Mouse (Mus musculus) intestine, embryonic 15.5 days (tissue): Measurements from ENCODE around the gene 1600014C23Rik. TPM values are rescaled to one million over a fixed set of nuclear protein-coding genes. Genes with fewer than 3 reads are reported as not detected.

Experiments used
- ATAC-seq: fragments of 200-750 bp; cut with Nextera tagmentation; 2 replicates; pipeline ENCODE4 v1.8.0; 2017; ENCODE audit warnings: moderate TSS enrichment, moderate library complexity
- H3K27ac ChIP-seq: fragments of 300-500 bp; sonication (generic); 2 replicates; pipeline ENCODE4 v1.5.1; 2015; ENCODE audit warnings: mild to moderate bottlenecking, inconsistent platforms
- H3K27me3 ChIP-seq: fragments of 300-500 bp; sonication (generic); replicated peaks from 2 replicates; pipeline ENCODE4 v1.6.1; 2015; ENCODE audit warnings: inconsistent platforms
- H3K36me3 ChIP-seq: fragments of 300-500 bp; sonication (generic); 2 replicates; pipeline ENCODE4 v1.6.1; 2015; ENCODE audit warnings: inconsistent platforms
- H3K4me1 ChIP-seq: fragments of 300-500 bp; sonication (generic); replicated peaks from 2 replicates; pipeline ENCODE4 v1.6.1; 2015; ENCODE audit warnings: inconsistent platforms
- H3K4me2 ChIP-seq: fragments of 300-500 bp; sonication (generic); replicated peaks from 2 replicates; pipeline ENCODE4 v1.6.1; 2015; ENCODE audit warnings: mild to moderate bottlenecking, inconsistent platforms
- H3K4me3 ChIP-seq: fragments of 300-500 bp; sonication (generic); replicated peaks from 2 replicates; pipeline ENCODE4 v1.5.1; 2015; ENCODE audit warnings: inconsistent platforms
- H3K9ac ChIP-seq: fragments of 300-500 bp; sonication (generic); 2 replicates; pipeline ENCODE4 v1.6.1; 2015; ENCODE audit warnings: inconsistent platforms
- H3K9me3 ChIP-seq: fragments of 300-500 bp; sonication (generic); 2 replicates; pipeline ENCODE4 v1.6.1; 2016; ENCODE audit warnings: inconsistent platforms
- WGBS: fragments of 180-500 bp; shearing (Covaris S2); methylation state at CpG from one replicate; pipeline ENCODE4 v1.1.7; 2015; 5-methylcytosine and 5-hydroxymethylcytosine counted together
- polyA plus RNA-seq: library from polyadenylated mRNA; unstranded; fragments of >200 nt; fragmentation: Nextera tagmentation; extraction: Ambion mirVana; gene quantifications from 2 replicates; pipeline ENCODE4 v1.2.1, GENCODE M21; 2015

1600014C23Rik gene
- polyA plus RNA-seq, 1 experiment from 2014 or later = 0.52 TPM

GRCm38 (mm10) chr17:45695227-45696120, 38.2 kb downstream of the 1600014C23Rik start:
- no peak overlapping the region for H3K27ac ChIP-seq
- H3K4me3 ChIP-seq = no peak overlapping the region
- 66% methylated on average over 23 of the region's 23 CpGs for WGBS
- ATAC-seq = no peak
- no peak overlapping the region for H3K9ac ChIP-seq
- H3K4me2 ChIP-seq = no peak overlapping the region
- no peaks in the 10 kb centered on the region for H3K9me3 ChIP-seq
- no peaks in the 10 kb centered on the region for H3K27me3 ChIP-seq
- 0 out of 2 replicates have a peak, but pooled peaks cover 10% of the 10 kb centered on the region for H3K36me3 ChIP-seq
- H3K4me1 ChIP-seq = peaks cover 35% of the 10 kb centered on the region

DNA sequence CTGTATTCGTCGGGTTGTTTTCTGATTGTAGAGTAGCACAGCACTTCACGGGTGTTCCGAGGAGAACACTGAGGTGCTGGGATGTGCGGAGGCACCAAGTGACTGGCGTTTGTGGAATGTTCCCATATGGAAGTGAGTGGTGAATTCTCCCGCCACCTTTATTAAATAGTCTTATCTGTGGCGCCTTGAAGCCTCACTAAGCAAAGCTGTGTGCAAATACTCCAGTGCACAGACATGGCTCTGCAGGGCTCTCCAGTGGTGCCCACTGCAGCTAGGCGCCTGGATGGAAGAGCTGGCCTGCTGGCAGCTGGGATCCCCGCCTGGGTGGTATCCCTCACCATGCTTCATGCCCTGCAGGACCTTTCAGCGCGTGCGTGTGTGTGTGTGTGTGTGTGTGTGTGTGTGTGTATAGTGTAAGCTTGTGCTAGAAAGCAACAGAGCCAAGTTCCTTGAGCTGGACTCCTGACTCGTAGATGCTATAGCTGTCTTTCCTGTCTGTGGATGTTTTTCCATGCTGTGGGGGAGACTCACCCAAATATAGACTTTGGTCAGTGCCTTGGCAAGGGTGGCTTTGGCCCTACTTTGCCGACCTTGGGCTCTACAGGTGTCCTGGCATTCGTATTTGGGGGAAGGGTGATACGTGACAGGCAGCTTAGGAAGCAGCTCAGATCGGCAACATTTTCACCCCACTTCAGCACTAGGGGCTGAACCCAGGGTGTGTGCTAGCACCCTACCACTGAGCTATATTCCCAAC, 39.7 kb downstream of the 1600014C23Rik start:
- Histone ChIP-seq H3K27me3 (no peaks in the 10 kb centered on the region), H3K9me3 (no peaks in the 10 kb centered on the region), H3K27ac (0 out of 2 replicates have a peak overlapping the region, but pooled peaks have one; percentile 15), H3K9ac (no peak overlapping the region), H3K4me3 (no peak overlapping the region), H3K4me2 (no peak overlapping the region), H3K4me1 (peaks cover 24% of the 10 kb centered on the region), H3K36me3 (0 out of 2 replicates have a peak, but pooled peaks cover 10% of the 10 kb centered on the region)
- WGBS = 54% methylated on average over 18 of the region's 18 CpGs
- ATAC-seq = peak; percentile 10; the same call in 1 of the 2 replicates

- Histone ChIP-seq H3K27me3 (no peaks in the 10 kb centered on the region), H3K36me3 (no peaks in the 10 kb centered on the region), H3K4me1 (peaks cover 31% of the 10 kb centered on the region), H3K4me2 (no peak overlapping the region), H3K27ac (no peak overlapping the region), H3K4me3 (no peak overlapping the region), H3K9me3 (no peaks in the 10 kb centered on the region), H3K9ac (no peak overlapping the region)
- ATAC-seq = no peak
- 60% methylated on average over 5 of the region's 5 CpGs for WGBS
Measured at GRCm38 (mm10) chr17:45692159-45692558, 41.5 kb downstream of the 1600014C23Rik start.

DNA sequence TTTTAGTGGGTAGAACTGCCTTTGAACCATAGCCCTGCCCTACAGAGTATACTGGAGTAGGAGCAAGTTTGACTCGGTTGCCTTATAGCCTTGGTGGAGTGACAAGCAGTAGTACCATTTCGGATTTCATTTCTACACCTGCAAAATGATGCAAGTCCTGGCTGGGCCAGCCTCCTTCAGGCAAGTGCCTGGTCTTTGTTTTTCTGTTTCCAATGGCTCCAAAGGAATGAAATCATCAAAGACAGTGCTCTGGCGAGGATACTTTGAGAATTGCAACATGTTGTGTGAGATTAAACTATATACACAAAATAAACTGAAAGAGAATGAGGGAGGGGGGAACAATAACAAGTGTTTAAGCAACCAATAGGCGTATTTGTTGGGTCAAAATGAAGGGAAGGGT, 43.6 kb downstream of the 1600014C23Rik start:
- no peak overlapping the region for H3K27ac ChIP-seq
- no peak for ATAC-seq
- H3K4me3 ChIP-seq = no peak overlapping the region
- no peaks in the 10 kb centered on the region for H3K36me3 ChIP-seq
- H3K9me3 ChIP-seq = no peaks in the 10 kb centered on the region
- peaks cover 32% of the 10 kb centered on the region for H3K4me1 ChIP-seq
- H3K4me2 ChIP-seq = no peak overlapping the region
- no peaks in the 10 kb centered on the region for H3K27me3 ChIP-seq
- 88% methylated on average over 4 of the region's 4 CpGs for WGBS
- no peak overlapping the region for H3K9ac ChIP-seq

GRCm38 (mm10) chr17:45689120-45689519, 44.5 kb downstream of the 1600014C23Rik start:
- ATAC-seq = no peak
- Histone ChIP-seq H3K4me2 (no peak overlapping the region), H3K27me3 (no peaks in the 10 kb centered on the region), H3K4me1 (peaks cover 32% of the 10 kb centered on the region), H3K9me3 (no peaks in the 10 kb centered on the region), H3K36me3 (no peaks in the 10 kb centered on the region), H3K9ac (no peak overlapping the region), H3K4me3 (no peak overlapping the region), H3K27ac (no peak overlapping the region)
- 67% methylated on average over 9 of the region's 9 CpGs for WGBS

GRCm38 (mm10) chr17:45686716-45687115, 46.9 kb downstream of the 1600014C23Rik start, which contains the start of gene Tmem63b:
TSS of gene Tmem63b (minus strand) at chr17:45686905.
- peak within 1 kb of the TSS; percentile 91 for H3K4me2 ChIP-seq
- peak within 1 kb of the TSS; percentile 79 for H3K27ac ChIP-seq
- peaks cover 18% of the 10 kb centered on the region for H3K4me1 ChIP-seq
- H3K4me3 ChIP-seq = peak within 1 kb of the TSS; percentile 92
- WGBS = 3% methylated on average over 12 of the region's 12 CpGs
- H3K9me3 ChIP-seq = no peaks in the 10 kb centered on the region
- peak; percentile 14 for ATAC-seq
- H3K27me3 ChIP-seq = no peaks in the 10 kb centered on the region
- no peaks in the 10 kb centered on the region for H3K36me3 ChIP-seq
- H3K9ac ChIP-seq = peak within 1 kb of the TSS; percentile 87

DNA sequence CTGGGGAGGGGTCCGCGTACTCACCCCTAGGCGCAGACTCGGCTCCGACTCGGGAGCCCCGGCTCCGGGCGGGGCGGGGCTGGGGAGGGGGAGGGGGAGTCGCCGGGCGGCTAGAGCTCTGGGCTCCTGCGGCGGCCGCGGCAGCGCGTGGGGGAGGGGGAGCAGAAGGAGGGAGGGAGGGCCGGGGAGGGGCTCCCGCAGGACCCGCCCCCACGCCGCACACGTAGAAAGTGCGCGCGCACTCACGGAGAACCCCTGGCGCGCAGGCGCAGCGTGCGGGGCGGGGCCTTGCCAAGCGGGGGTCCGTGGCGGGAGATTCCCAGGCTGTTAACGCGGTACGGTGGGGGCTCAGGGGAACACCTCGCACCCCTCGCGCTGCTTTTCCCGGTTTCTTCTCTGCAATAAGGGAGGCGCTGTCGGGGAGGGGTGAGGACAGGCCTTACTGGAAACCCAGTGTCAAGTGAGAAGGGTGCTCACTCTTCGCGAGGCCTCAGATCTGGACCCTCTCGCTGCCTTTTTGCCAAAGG, 47.5 kb downstream of the 1600014C23Rik start, which contains the start of gene Mrpl14:
TSS of gene Mrpl14 (plus strand) at position 230 of the 527 bp plus-strand sequence.
- Histone ChIP-seq H3K36me3 (no peaks in the 10 kb centered on the region), H3K27me3 (no peaks in the 10 kb centered on the region), H3K9me3 (no peaks in the 10 kb centered on the region), H3K9ac (peak within 1 kb of the TSS; percentile 87), H3K4me2 (peak within 1 kb of the TSS; percentile 91), H3K4me3 (peak within 1 kb of the TSS; percentile 92), H3K27ac (peak within 1 kb of the TSS; percentile 79), H3K4me1 (peaks cover 18% of the 10 kb centered on the region)
- peak; percentile 92 for ATAC-seq
- WGBS = under 1% methylated on average over 45 of the region's 50 CpGs

DNA sequence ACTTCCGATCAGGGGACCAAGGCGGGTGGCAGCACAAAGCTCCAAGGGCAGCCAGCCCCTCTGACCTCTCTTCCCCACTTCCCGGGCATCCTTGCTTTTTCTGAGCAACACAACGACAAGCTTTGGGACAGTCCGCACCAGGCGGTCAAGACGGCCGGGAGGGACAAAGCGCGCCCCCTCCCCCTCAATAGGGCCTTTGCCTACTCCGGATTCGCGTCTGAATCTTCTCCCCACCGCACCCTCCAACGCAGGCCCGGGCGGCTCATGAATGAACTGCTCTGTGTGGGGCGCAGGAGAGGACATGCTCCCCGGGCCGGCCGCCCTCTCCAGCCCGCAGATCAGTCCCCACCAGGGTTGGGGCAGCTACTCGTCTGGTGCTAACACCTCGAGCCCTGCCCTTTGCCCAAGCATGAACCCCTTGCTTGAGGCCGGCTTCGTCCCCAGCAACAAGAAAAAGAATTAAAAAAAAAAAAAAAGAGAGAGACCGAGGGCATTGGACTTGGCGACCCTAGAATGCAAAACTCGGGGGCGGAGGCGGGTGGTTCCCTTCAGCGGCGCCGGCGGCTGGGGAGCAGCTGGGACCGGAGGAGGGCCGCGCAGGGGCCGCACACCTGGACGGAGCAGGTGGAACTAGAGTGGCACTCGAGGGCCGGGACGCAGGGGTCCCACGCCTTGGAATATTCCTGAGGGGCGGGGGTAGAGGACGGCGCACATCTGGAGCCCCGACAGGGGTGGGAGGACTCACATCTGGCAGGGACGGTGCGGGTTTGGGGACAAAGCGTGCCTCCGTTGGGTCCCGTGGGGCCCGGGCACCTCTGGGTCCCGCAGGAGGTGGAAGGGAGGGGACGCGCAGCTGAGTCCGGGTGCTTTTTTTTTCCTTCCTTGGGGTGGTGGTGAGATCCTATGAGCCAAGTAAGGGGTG, 48.2 kb downstream of the 1600014C23Rik start:
- H3K9me3 ChIP-seq = no peaks in the 10 kb centered on the region
- H3K27ac ChIP-seq = peak overlapping the region; percentile 79
- H3K9ac ChIP-seq = peak overlapping the region; percentile 87
- H3K4me1 ChIP-seq = peaks cover 25% of the 10 kb centered on the region
- H3K4me2 ChIP-seq = peak overlapping the region; percentile 91
- ATAC-seq = peak; percentile 72
- no peaks in the 10 kb centered on the region for H3K36me3 ChIP-seq
- H3K4me3 ChIP-seq = peak overlapping the region; percentile 92
- WGBS = under 1% methylated on average over 58 of the region's 58 CpGs
- no peaks in the 10 kb centered on the region for H3K27me3 ChIP-seq

DNA sequence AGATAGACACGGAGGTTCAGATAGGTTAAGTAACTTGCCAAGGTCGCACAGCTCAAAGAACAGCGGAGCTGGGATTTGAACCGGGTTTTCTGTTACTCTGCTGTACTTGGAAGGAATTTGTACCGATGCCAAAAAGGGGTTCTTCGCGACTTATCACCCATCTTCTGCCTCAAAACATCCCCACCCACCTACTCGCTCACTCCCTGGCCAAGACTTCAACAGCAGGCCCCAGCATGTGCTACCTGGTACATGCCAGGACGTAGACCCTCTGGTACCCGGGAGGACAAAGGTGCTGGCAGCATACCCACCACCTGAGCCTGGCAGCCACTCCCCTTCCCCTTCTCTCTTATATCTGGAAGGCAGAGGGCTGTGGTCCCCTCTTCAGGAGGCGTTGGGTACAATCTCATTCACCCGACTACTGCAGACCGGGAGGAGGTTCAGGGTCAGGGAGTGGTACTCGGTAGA, 48.9 kb downstream of the 1600014C23Rik start:
- H3K4me2 ChIP-seq = peak overlapping the region; percentile 91
- peaks cover 26% of the 10 kb centered on the region for H3K4me1 ChIP-seq
- H3K36me3 ChIP-seq = no peaks in the 10 kb centered on the region
- H3K4me3 ChIP-seq = peak overlapping the region; percentile 92
- no peaks in the 10 kb centered on the region for H3K27me3 ChIP-seq
- peak overlapping the region; percentile 79 for H3K27ac ChIP-seq
- ATAC-seq = no peak
- H3K9me3 ChIP-seq = no peaks in the 10 kb centered on the region
- WGBS = 37% methylated on average over 14 of the region's 14 CpGs
- peak overlapping the region; percentile 87 for H3K9ac ChIP-seq
